Mouse (Mus musculus): ENCODE measurements around the gene Lamp1. TPM values are rescaled to one million over a fixed set of nuclear protein-coding genes. Genes with fewer than 3 reads are reported as not detected.
A peak's percentile ranks its signal among the peaks of the same experiment; 100 is the strongest.

Lamp1 gene
- polyA plus RNA-seq, 1 experiment, result 604 TPM

DNA sequence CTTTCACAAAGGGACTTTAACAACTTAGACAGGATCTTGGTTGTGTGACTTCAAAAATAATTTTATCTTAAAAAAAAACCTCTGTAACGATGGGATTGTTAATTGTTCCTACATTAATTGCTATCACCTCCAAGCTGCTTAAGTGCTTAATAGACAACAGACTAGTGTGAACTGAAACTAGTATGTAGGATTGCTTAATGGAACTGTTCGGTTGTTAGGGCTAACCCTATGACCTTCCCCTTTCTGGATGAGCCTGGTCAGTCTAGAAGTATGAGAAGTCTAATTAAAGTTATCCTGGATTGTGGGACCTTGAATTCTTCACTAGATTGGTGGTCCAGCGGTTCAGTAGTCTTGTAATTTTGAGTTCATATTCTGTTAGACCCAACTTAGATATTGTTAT lies 1.7 kb downstream of the Lamp1 start:
- Histone ChIP-seq H3K4me3 (ENCODE audit: insufficient read depth, low read length) (peak overlapping the region; percentile 99), H3K27ac (ENCODE audit: insufficient read depth, low read length) (no peak overlapping the region), H3K4me1 (ENCODE audit: control insufficient read depth, insufficient read depth, low read length) (peaks cover 8% of the 10 kb centered on the region; the same call in 1 of the 2 replicates)
- TF ChIP-seq CTCF (IDR thresholded peaks at IDR 0.05; ENCODE audit: borderline replicate concordance, insufficient read depth, low read length) (no peak), POLR2A (IDR thresholded peaks at IDR 0.05; ENCODE audit: low read depth, low read length) (no peak)

GRCm38 (mm10) chr8:13162098-13162497 lies 3.1 kb downstream of the Lamp1 start:
- TF ChIP-seq POLR2A (IDR thresholded peaks at IDR 0.05; ENCODE audit: low read depth, low read length) (no peak), CTCF (IDR thresholded peaks at IDR 0.05; ENCODE audit: borderline replicate concordance, insufficient read depth, low read length) (no peak)
- Histone ChIP-seq H3K4me1 (ENCODE audit: control insufficient read depth, insufficient read depth, low read length) (peaks cover 8% of the 10 kb centered on the region; the same call in 1 of the 2 replicates), H3K27ac (ENCODE audit: insufficient read depth, low read length) (no peak overlapping the region), H3K4me3 (ENCODE audit: insufficient read depth, low read length) (no peak overlapping the region)

GRCm38 (mm10) chr8:13163563-13163962 lies 4.6 kb downstream of the Lamp1 start:
- Histone ChIP-seq H3K4me3 (ENCODE audit: insufficient read depth, low read length) (no peak overlapping the region), H3K27ac (ENCODE audit: insufficient read depth, low read length) (no peak overlapping the region), H3K4me1 (ENCODE audit: control insufficient read depth, insufficient read depth, low read length) (peaks cover 8% of the 10 kb centered on the region; the same call in 1 of the 2 replicates)
- TF ChIP-seq CTCF (IDR thresholded peaks at IDR 0.05; ENCODE audit: borderline replicate concordance, insufficient read depth, low read length), result no peak
- TF ChIP-seq POLR2A (IDR thresholded peaks at IDR 0.05; ENCODE audit: low read depth, low read length), result no peak

DNA sequence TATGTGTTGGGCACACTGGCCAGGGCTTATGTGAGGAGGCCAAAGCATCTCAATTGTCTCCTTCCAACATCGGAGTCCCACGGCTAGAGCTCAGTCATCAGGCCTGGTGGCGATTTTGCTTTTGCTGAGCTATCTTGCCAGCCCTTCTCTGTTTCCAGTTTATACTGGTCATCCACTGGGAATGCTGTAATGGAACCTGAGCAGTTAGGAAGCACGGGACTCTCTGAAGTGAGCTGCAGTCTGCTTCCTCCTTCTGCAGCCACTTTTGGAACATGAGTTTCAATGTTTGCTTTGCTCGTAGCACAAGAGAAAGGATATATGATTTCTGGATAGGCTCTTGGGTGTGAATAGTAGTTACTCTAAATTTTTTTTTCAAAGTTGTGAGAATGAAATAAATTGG lies 5.4 kb downstream of the Lamp1 start:
- TF ChIP-seq POLR2A (IDR thresholded peaks at IDR 0.05; ENCODE audit: low read depth, low read length), result no peak
- TF ChIP-seq CTCF (IDR thresholded peaks at IDR 0.05; ENCODE audit: borderline replicate concordance, insufficient read depth, low read length), result no peak
- no peak overlapping the region for H3K4me3 ChIP-seq (ENCODE audit: insufficient read depth, low read length)
- peaks cover 8% of the 10 kb centered on the region; the same call in 1 of the 2 replicates for H3K4me1 ChIP-seq (ENCODE audit: control insufficient read depth, insufficient read depth, low read length)
- H3K27ac ChIP-seq (ENCODE audit: insufficient read depth, low read length), result no peak overlapping the region

DNA sequence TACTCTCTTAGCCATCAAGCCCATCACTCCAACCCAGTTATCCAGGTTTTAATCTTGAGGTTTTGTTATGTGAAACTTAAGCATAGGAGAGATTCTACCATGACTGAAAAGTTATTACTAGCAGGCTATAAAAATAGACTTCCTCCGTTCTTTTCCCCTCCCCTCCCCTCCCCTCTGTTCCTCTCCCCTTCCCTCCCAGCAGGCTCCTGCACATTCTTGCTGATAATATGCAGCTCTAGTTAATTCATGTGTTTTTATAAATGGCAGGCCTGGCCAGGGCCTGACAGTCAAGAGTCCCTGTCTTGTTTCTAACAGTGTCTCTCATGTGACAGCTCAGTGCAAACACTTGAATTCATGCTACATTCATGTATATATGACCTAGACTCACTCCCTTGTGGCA lies 11.5 kb downstream of the Lamp1 start:
- TF ChIP-seq POLR2A (IDR thresholded peaks at IDR 0.05; ENCODE audit: low read depth, low read length) (no peak), CTCF (IDR thresholded peaks at IDR 0.05; ENCODE audit: borderline replicate concordance, insufficient read depth, low read length) (no peak)
- Histone ChIP-seq H3K27ac (ENCODE audit: insufficient read depth, low read length) (no peak overlapping the region), H3K4me1 (ENCODE audit: control insufficient read depth, insufficient read depth, low read length) (no peaks in the 10 kb centered on the region), H3K4me3 (ENCODE audit: insufficient read depth, low read length) (no peak overlapping the region)

- no peak overlapping the region for H3K27ac ChIP-seq (ENCODE audit: insufficient read depth, low read length)
- H3K4me1 ChIP-seq (ENCODE audit: control insufficient read depth, insufficient read depth, low read length), result no peaks in the 10 kb centered on the region
- no peak for TF ChIP-seq POLR2A (IDR thresholded peaks at IDR 0.05; ENCODE audit: low read depth, low read length)
- TF ChIP-seq CTCF (IDR thresholded peaks at IDR 0.05; ENCODE audit: borderline replicate concordance, insufficient read depth, low read length), result no peak
- no peak overlapping the region for H3K4me3 ChIP-seq (ENCODE audit: insufficient read depth, low read length)
Observed at GRCm38 (mm10) chr8:13174305-13174704, 15.3 kb downstream of the Lamp1 start.

GRCm38 (mm10) chr8:13174811-13175210 lies 15.8 kb downstream of the Lamp1 start:
- Histone ChIP-seq H3K27ac (ENCODE audit: insufficient read depth, low read length) (no peak overlapping the region), H3K4me1 (ENCODE audit: control insufficient read depth, insufficient read depth, low read length) (no peaks in the 10 kb centered on the region), H3K4me3 (ENCODE audit: insufficient read depth, low read length) (no peak overlapping the region)
- TF ChIP-seq POLR2A (IDR thresholded peaks at IDR 0.05; ENCODE audit: low read depth, low read length), result no peak

GRCm38 (mm10) chr8:13175650-13176049 lies 16.7 kb downstream of the Lamp1 start:
- no peak for TF ChIP-seq POLR2A (IDR thresholded peaks at IDR 0.05; ENCODE audit: low read depth, low read length)
- no peak for TF ChIP-seq CTCF (IDR thresholded peaks at IDR 0.05; ENCODE audit: borderline replicate concordance, insufficient read depth, low read length)
- Histone ChIP-seq H3K4me1 (ENCODE audit: control insufficient read depth, insufficient read depth, low read length) (no peaks in the 10 kb centered on the region), H3K27ac (ENCODE audit: insufficient read depth, low read length) (no peak overlapping the region), H3K4me3 (ENCODE audit: insufficient read depth, low read length) (no peak overlapping the region)

GRCm38 (mm10) chr8:13177173-13177852 lies 18.4 kb downstream of the Lamp1 start:
- Histone ChIP-seq H3K27ac (ENCODE audit: insufficient read depth, low read length) (no peak overlapping the region), H3K4me3 (ENCODE audit: insufficient read depth, low read length) (no peak overlapping the region), H3K4me1 (ENCODE audit: control insufficient read depth, insufficient read depth, low read length) (no peaks in the 10 kb centered on the region)
- no peak for TF ChIP-seq POLR2A (IDR thresholded peaks at IDR 0.05; ENCODE audit: low read depth, low read length)

DNA sequence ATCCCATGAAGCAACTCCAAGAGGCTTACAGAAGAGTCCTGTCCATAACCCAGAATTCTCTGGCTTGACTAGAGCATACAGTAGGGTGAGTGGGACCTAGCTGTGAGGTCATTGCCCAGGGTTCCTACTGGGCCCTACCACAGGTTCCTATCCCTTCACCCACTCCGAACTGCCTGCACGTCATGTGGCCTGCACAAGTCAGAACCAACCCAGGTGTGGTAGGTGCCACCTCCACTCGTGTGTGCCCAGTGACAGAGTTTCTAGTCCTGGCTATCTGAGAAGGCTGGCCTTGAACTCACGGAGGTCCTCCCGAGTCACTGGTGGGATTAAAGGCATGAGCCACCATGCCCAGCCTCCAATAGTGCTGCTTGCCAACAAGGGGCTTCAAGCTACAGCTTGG lies 19.2 kb downstream of the Lamp1 start:
- H3K4me3 ChIP-seq (ENCODE audit: insufficient read depth, low read length), result no peak overlapping the region
- TF ChIP-seq POLR2A (IDR thresholded peaks at IDR 0.05; ENCODE audit: low read depth, low read length) (no peak), CTCF (IDR thresholded peaks at IDR 0.05; ENCODE audit: borderline replicate concordance, insufficient read depth, low read length) (no peak)
- H3K27ac ChIP-seq (ENCODE audit: insufficient read depth, low read length), result no peak overlapping the region
- H3K4me1 ChIP-seq (ENCODE audit: control insufficient read depth, insufficient read depth, low read length), result no peaks in the 10 kb centered on the region
